Mouse (Mus musculus) small intestine, adult 2 months (tissue): ENCODE measurements around the gene Onecut1.

Source experiments
- CTCF ChIP-seq: fragments of 200-500 bp; IDR thresholded peaks from 2 replicates; pipeline ENCODE4 v1.5.1; 2012; ENCODE audit warnings: low read depth, mild to moderate bottlenecking, control low read depth, inconsistent platforms, low read length, moderate library complexity, mixed read lengths; ENCODE audit not compliant: insufficient replicate concordance, insufficient read length; ENCODE audit errors: extremely low read depth
- POLR2A ChIP-seq: fragments of 200-500 bp; IDR thresholded peaks from 2 replicates; pipeline ENCODE4 v1.6.1; 2012; ENCODE audit warnings: low read depth, mild to moderate bottlenecking, control low read depth, inconsistent platforms, low read length, moderate library complexity

- TF ChIP-seq CTCF (no peak), POLR2A (no peak)
These were observed 58.7 kb downstream of the Onecut1 start for GRCm38 (mm10) chr9:74920450-74920849.
